Mouse (Mus musculus): ENCODE results near the gene Cd93.
A peak's percentile ranks its signal among the peaks of the same experiment; 100 is the strongest.

GRCm38 (mm10) chr2:148395131-148396051 is 48.0 kb downstream of the Cd93 start, which contains the start of gene Sstr4:
- TF ChIP-seq POLR2A (IDR thresholded peaks at IDR 0.05; ENCODE audit: borderline replicate concordance, extremely low read depth, low read depth, low read length) (peak; percentile 35; the same call in 1 of the 2 replicates), CTCF (IDR thresholded peaks at IDR 0.05; ENCODE audit: insufficient read depth, low read length) (peak; percentile 45)

All from lung, adult 2 months (tissue).